Mouse (Mus musculus) granulocyte monocyte progenitor cell, adult 5-6 weeks (primary cell): ENCODE data around the gene Ttc7. TPM values are rescaled to one million over a fixed set of nuclear protein-coding genes. Genes with fewer than 3 reads are reported as not detected.

ENCODE experiments used
- ATAC-seq: replicated peaks from 2 replicates; pipeline ENCODE4 v1.8.0; 2016; ENCODE audit warnings: mild to moderate bottlenecking, moderate TSS enrichment, inconsistent platforms; ENCODE audit not compliant: poor library complexity, severe bottlenecking
- total RNA-seq, 2 experiments: library from RNA; stranded (forward) in 1 of 2; stranded (reverse) in 1 of 2; fragments of 200-712, 200-1000 nt in 1 of 2; fragments of >200 nt in 1 of 2; fragmentation: Nextera tagmentation in 1 of 2; gene quantifications; 2 replicates each; pipeline ENCODE4 v1.2.3; 2014 to 2017

Gene Ttc7
- total RNA-seq, 2 experiments from 2014 or later, result 46.7 to 68.9 TPM

DNA sequence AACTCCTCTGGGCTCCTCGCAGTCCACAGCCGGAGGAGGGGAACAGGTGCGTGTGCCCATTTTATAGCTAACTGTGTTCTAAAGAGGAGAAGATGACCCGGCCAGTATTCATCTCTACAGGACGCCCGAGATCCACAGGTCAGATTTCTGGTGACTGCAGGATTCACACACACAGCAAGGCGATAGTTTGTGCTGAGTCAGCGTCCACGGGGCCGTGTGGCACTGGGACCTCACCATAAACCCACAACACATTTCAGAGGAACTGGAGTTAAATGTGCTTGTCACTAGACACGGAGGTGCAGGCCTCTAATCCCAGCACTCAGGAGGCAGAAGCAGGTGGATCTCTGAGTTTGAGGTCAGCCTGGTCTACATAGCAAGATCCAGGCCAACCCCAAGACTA lies 119.8 kb downstream of the Ttc7 start:
- ATAC-seq, result no peak

GRCm38 (mm10) chr17:87403462-87403861 lies 120.8 kb downstream of the Ttc7 start:
- ATAC-seq, result no peak

GRCm38 (mm10) chr17:87405576-87405975 lies 122.9 kb downstream of the Ttc7 start:
- ATAC-seq, result peak; percentile 99

GRCm38 (mm10) chr17:87406646-87407045 lies 124.0 kb downstream of the Ttc7 start:
- ATAC-seq, result no peak

DNA sequence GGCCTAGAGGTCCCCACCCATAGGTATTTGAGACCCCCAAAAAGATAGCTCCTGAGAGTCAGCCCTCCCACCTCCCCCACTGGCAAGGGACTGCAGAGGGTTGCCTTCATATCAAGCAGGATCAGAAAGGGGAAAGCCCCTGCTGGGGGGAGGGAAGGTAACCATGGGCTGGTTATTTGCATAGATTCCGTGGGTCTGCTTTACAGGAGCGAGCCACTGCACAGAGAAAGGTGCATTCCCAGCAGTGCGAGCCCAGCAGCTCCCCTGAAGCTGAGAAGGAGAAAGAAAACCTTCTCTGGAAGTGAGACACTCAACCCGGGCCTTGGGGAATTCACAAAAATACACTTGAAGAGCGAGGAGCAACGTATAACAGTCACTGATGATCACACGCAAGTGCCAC lies 135.4 kb downstream of the Ttc7 start:
- ATAC-seq, result no peak

- no peak for ATAC-seq
Measured at GRCm38 (mm10) chr17:87427511-87427910, 144.8 kb downstream of the Ttc7 start, which contains the start of gene Stpg4. Stpg4 (minus strand) TSS chr17:87427741.

- no peak for ATAC-seq
Measured at GRCm38 (mm10) chr17:87429431-87429830, 146.7 kb downstream of the Ttc7 start.

Other genes starting within 250 kb of the Ttc7 start
- 6.0 and 6.3 TPM in 2 replicates for gene Socs5, start 175.2 kb upstream of the Ttc7 start, total RNA-seq (2014; fragmentation: Nextera tagmentation)
- gene Socs5, start 175.2 kb upstream of the Ttc7 start, total RNA-seq (2017), result 3.0 and 3.3 TPM in 2 replicates
- gene Mcfd2, start 17.0 kb upstream of the Ttc7 start, total RNA-seq (2014; fragmentation: Nextera tagmentation), result 64.9 and 73.6 TPM in 2 replicates
- gene Mcfd2, start 17.0 kb upstream of the Ttc7 start, total RNA-seq (2017), result 112 and 128 TPM in 2 replicates
- gene Stpg4, start 144.9 kb downstream of the Ttc7 start, total RNA-seq (2014; fragmentation: Nextera tagmentation), result not detected in 2 replicates
- gene Stpg4, start 144.9 kb downstream of the Ttc7 start, total RNA-seq (2017), result not detected in 2 replicates
- gene Calm2, start 164.0 kb downstream of the Ttc7 start, total RNA-seq (2014; fragmentation: Nextera tagmentation), result 410 and 477 TPM in 2 replicates
- 1,690 and 1,803 TPM in 2 replicates for gene Calm2, start 164.0 kb downstream of the Ttc7 start, total RNA-seq (2017)